Mouse (Mus musculus): Measurements from ENCODE around the gene Mcm10.

Gene Mcm10

GRCm38 (mm10) chr2:5012491-5013324, at the start of gene Mcm10:
Gene Mcm10 (minus strand): TSS chr2:5012791.
- in situ Hi-C loops (cut with MseI, MboI), result no loop called here

GRCm38 (mm10) chr2:5061133-5061708, 48.6 kb upstream of the Mcm10 start:
- in situ Hi-C loops (cut with MseI, MboI), result no loop called here

GRCm38 (mm10) chr2:5059997-5060396, 47.4 kb upstream of the Mcm10 start:
- in situ Hi-C loops (cut with MseI, MboI), result no loop called here

GRCm38 (mm10) chr2:5058436-5058835, 45.8 kb upstream of the Mcm10 start:
- in situ Hi-C loops (cut with MseI, MboI), result no loop called here

GRCm38 (mm10) chr2:5050562-5050961, 38.0 kb upstream of the Mcm10 start:
- in situ Hi-C loops (cut with MseI, MboI), result no loop called here

GRCm38 (mm10) chr2:5047016-5047415, 34.4 kb upstream of the Mcm10 start:
- in situ Hi-C loops (cut with MseI, MboI), result no loop called here

GRCm38 (mm10) chr2:5045269-5045965, 32.8 kb upstream of the Mcm10 start:
- in situ Hi-C loops (cut with MseI, MboI), result no loop called here

GRCm38 (mm10) chr2:5044321-5044720, 31.7 kb upstream of the Mcm10 start:
- in situ Hi-C loops (cut with MseI, MboI), result no loop called here

GRCm38 (mm10) chr2:5043476-5043761, 30.8 kb upstream of the Mcm10 start:
- in situ Hi-C loops (cut with MseI, MboI), result no loop called here

GRCm38 (mm10) chr2:5042616-5043475, 30.3 kb upstream of the Mcm10 start:
- in situ Hi-C loops (cut with MseI, MboI), result no loop called here

GRCm38 (mm10) chr2:5041854-5042253, 29.3 kb upstream of the Mcm10 start:
- in situ Hi-C loops (cut with MseI, MboI), result no loop called here

- in situ Hi-C loops (cut with MseI, MboI), result no loop called here
These were observed 27.9 kb upstream of the Mcm10 start for GRCm38 (mm10) chr2:5040281-5041161.

GRCm38 (mm10) chr2:5039350-5040170, 27.0 kb upstream of the Mcm10 start:
- in situ Hi-C loops (cut with MseI, MboI), result no loop called here

- in situ Hi-C loops (cut with MseI, MboI), result no loop called here
These were observed 25.7 kb upstream of the Mcm10 start for GRCm38 (mm10) chr2:5038320-5038719.

- in situ Hi-C loops (cut with MseI, MboI), result no loop called here
These were observed 24.8 kb upstream of the Mcm10 start for GRCm38 (mm10) chr2:5037390-5037789.

- in situ Hi-C loops (cut with MseI, MboI), result no loop called here
These were observed 24.0 kb upstream of the Mcm10 start for GRCm38 (mm10) chr2:5036411-5037076.

GRCm38 (mm10) chr2:5035241-5035640, 22.6 kb upstream of the Mcm10 start:
- in situ Hi-C loops (cut with MseI, MboI), result no loop called here

- in situ Hi-C loops (cut with MseI, MboI), result no loop called here
These were observed 22.2 kb upstream of the Mcm10 start for GRCm38 (mm10) chr2:5034801-5035200.
